Mouse (Mus musculus): ENCODE results near the gene Uap1.

GRCm38 (mm10) chr1:170196211-170196610, 21.5 kb upstream of the Uap1 start:
- TF ChIP-seq POLR2A (IDR thresholded peaks at IDR 0.05; ENCODE audit: borderline replicate concordance, insufficient read depth, low read length) (no peak), CTCF (IDR thresholded peaks at IDR 0.05; ENCODE audit: borderline replicate concordance, insufficient read depth, low read depth, low read length) (no peak)

Data from cerebellum, adult 2 months (tissue).